Mouse (Mus musculus) spleen, postnatal 36 days (tissue): ENCODE results near the gene Rnf43.

Experiments used
- DNase-seq, 2 experiments: peaks; one replicate each; pipeline ENCODE4 v3.0.0; 2022; ENCODE audit warnings: low spot score in 2 of 2, mixed read lengths in 1 of 2

Gene Rnf43

DNA sequence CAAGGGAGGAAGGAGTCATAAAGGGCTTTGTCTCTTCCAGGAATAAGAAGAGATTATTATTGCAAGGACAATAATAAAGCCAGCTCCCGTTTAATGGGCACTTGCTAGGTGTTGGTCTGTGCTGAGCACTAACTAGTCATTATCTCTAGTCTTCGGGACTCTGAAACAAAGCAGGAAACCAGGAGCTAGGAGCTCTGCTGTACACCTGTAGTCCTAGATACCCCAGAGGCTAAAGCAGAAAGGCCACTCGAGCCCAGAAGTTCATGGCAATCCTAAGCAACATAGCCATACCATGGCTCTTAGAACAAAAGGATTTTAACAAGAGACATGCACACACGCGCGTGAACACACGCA lies 47.7 kb downstream of the Rnf43 start:
- no peak for DNase-seq

DNA sequence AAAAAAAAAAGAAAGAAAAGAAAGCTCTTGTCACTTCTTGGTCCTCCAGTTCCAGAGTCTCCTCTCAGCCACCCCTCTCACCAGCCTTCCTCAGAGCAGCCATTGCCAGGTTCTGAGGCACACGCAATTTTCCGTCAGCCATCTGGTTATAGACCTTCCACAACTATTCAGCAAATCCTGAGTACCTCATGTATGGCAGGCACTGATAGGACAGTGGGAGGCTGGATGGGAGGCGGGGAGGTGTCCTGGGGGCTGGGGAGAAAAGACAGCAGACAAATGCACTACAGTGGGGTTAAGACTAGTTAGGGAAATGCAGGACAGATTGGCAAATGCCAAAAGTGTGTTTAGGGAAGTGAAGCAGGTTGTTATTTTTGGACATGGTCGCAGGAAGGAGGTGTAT lies 49.7 kb downstream of the Rnf43 start:
- no peak for DNase-seq

DNA sequence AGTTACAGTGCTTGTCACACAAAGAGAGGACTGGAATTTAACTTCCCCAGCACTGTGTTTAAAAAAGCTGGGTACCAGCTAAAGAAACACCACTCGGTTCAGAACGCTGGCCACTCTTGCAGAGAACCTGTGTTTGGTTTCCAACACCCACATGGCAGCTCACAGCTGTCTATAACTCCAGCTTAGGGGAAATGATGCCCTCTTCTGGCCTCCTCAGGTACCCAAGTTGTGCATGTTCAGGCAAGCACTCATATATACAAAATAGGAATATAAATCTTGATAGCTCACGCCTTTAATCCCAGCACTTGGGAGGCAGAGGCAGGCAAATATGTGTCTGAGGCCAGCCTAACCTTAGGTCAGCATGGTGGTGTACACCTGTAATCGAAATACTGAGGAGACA lies 53.5 kb downstream of the Rnf43 start:
- no peak for DNase-seq

DNA sequence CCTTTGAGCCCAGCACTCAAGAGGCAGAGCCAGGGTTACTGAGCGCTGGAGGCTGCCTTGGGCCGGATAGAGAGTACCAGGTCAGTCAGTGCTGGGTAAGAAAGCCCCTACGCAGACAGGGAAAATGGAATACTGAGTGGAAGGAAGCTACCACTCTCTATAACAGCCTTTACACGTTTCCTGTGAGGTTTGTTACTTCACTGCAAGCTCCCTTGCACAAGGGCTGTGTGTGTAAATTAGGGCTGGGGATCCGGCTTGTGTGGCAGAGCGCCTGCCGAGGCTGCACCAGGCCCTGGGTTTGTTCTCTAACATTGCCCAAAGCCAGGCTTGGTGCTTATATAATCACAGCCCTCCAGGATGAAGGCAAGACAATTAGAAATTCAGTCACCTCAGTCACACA lies 57.0 kb downstream of the Rnf43 start:
- no peak for DNase-seq

DNA sequence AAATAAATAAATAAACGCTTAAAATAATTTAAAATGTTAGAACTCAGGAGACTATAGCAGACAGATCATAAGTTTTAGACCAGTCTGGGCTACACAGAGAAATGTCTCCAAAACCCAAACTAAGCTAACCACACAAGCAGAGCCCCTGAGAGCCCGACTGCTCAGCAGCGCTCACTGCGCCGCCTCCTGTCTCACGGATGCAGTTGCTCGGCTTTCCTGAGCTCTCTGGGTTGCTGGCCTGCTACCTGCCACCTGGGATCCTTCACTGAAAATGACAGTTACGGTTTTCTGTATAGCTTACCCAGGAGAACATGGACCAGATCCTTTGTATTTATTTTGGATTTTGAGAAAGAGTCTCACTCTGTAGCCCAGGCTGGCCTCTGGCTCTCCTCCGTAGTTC lies 57.8 kb downstream of the Rnf43 start:
- DNase-seq = peak in 1 of 2 experiments; percentile 45

DNA sequence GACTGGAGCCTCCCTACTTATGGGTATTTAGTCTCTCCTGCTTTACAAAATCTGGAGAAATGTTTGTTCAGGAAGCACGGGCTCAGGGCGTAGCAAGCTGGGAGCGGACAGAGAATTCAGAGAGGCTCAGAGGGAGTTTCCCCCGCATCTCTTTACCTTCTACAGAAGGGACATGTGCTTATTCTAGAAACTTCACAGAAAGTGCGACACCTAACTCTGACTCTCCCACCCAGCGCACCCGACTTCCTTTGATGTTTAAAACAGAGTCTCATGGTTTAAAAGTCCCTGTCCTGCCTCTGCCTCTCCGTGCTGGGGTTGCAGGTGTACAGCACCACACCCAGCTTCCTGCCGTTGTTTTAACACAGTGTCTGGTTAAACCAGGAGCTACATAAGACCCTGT lies 58.3 kb downstream of the Rnf43 start:
- peak; percentile 68 to 70 for DNase-seq

DNA sequence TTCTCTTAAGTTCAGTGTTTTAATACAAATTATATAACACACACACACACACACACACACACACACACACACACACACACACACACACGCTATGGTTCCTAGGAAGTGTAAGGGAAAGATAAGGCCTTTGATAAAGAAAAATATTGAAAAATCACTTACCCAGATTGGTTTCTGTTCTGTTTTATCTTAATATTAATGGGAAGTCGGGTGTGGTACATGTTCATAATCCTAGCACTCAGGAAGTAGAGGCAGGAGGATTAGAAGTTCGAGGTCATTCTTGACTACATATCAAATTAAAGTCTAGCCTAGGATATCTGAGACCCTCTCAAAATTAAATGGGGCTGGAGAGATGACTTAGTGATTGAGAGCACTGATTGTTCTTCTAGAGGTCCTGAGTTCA lies 59.6 kb downstream of the Rnf43 start:
- no peak for DNase-seq

DNA sequence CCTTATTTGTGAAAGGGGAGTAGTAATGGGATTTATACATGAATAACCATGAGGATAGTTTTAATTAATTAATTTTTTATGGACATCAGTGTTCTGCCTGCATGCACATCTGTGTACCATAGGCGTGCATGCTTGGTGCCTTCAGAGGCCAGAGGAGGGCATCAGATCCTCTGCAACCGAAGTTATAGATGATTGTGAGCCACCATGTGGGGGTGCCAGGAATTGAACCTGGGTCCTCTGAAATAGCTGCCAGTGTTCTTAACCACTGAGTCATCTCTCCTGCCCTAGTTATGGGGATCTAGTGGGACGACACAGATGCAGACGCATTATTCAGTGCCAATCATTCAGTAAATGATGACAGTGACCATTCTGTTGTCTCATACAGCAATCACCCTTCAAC lies 60.4 kb downstream of the Rnf43 start:
- no peak for DNase-seq

DNA sequence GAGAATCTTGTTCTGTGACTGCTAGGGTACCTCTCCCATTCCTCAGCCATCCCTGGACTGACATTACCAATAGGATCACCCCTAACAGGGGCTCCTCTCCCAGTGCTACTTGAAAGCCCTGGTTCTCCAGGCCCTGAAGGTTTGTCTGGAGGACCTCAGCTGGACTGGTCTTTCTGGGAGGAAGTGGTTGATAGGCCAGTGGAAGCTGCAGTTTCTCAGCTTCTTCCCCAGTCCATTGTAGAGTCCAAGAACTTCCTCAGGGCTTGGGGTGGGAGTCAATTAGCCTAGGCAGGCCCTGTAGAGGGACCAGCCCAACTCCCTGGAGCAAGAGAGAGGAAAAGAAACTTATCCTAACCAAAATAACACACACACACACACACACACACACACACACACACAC lies 63.0 kb downstream of the Rnf43 start:
- DNase-seq = no peak

DNA sequence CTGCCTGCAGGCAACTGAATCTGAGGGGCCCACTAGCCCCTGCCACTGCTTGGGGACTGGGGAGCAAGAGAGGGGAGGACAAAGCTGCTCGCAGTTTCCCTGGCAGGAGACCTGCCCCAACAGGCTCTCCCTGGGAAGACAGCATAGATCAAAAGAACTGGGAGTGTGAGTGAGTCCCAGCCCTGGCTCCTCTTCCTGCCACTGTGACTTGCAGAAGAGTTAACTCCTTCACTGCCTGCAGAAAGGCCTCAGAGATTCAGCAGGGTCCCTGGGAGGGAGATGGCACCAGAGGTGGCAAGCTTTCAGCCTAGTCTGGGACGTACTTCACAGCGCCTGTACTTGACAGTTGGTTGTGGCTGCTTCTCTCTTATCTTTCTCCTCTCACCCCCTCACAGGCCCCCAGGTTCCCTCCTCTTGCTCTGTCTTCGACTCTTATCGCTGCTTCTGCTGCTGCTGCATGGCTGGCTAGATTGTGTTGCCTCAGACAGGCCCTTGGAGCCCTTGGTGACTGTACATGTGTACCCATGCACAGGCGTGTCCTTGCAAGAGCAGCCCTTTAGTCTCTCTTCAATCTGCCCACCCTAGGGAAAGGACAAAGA lies 63.5 kb downstream of the Rnf43 start:
- peak; percentile 58 to 71 for DNase-seq

DNA sequence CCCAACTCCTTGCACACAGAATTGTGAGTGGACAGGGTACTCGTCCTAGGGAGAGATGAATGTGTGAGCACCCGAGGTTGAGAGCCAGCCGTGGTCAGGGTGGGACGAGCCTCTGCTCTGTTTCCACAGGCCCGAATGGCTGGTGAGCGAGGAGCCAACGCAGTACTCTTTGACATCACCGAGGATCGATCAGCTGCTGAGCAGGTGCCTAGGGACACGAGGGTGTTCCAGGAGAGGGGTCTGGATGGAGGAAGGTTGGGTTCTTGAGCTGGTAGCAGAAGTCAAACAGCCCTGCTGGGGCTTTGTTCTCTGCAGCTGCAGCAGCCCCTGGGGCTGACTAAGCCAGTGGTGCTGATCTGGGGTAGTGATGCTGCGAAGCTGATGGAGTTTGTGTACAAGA lies 64.5 kb downstream of the Rnf43 start:
- DNase-seq = no peak

DNA sequence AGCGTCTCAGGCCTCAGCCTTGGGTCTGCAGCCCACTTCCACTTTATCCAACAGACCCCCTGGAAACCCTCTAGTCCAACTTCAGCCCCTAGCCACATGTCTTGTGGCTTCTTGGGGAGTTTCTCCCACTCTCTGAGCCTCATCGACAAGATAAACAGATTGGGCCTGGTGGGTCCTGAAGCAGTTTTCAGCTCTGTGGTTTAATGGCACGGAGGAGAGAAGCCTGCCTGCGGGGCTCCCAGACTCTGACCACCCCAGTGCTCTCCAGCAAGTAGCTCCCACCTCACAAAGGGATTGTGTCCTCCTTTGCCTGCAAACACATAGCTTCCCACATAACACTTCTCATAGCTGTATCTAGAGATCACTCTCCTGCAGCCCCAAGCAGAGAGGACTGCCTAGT lies 64.9 kb downstream of the Rnf43 start:
- no peak for DNase-seq

DNA sequence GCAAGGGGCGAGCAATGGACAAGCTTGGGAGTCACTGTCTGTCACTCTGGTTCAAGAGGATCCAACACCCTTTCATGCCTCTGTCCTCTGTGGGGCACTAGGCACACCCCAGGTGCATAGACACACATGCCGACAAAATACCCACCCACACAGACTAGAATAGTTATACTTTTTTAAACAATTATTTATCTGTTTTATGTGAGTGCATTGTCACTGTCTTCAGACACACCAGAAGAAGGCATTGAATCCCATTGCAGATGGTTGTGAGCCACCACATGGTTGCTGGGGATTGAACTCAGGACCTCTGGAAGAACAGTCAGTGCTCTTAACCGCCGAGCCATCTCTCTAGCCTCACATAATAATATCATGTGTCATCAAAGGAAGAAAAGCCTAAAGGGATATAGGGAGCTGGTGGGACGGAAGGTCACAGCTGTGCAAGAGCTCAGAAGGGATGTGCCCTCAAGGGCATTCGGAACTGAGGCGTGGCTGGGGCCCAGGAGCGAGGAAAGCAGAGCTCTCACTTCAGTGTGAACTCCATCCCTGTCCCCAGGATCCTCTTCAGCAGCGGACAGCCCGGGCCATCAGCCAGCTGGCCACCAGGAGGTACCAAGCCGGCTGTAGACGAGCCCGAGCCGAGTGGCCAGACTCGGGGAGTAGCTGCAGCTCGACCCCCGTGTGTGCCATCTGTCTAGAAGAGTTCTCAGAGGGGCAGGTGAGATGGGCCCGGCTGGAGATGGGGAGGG lies 66.5 kb downstream of the Rnf43 start:
- no peak for DNase-seq

DNA sequence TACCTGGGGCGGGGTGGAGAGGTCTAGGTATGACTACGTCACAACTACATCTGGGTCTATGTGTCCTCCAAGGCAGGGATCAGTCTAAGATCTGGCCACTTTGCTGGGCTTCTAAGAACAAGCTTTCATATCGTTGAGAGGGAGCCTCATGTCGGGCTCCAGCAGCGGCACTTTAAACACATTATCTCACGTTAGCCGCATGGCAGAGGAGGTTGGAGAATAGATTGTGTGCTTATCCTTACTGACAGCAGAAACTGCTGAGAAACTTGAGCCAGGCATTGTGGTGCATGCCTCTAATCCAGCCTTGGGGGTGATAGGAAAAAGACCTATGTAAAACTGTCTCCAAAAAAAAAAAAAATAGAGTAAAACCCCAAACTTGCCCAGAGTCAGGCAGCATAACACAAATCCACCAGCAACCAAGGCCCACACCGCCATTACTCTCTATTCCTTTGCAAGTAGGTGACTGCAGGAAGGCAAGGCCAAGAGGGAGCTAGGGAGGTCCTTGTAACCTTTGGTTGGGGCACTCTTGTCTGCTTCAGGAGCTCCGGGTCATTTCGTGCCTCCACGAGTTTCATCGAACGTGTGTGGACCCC lies 67.2 kb downstream of the Rnf43 start:
- DNase-seq = peak in 1 of 2 experiments; percentile 48

DNA sequence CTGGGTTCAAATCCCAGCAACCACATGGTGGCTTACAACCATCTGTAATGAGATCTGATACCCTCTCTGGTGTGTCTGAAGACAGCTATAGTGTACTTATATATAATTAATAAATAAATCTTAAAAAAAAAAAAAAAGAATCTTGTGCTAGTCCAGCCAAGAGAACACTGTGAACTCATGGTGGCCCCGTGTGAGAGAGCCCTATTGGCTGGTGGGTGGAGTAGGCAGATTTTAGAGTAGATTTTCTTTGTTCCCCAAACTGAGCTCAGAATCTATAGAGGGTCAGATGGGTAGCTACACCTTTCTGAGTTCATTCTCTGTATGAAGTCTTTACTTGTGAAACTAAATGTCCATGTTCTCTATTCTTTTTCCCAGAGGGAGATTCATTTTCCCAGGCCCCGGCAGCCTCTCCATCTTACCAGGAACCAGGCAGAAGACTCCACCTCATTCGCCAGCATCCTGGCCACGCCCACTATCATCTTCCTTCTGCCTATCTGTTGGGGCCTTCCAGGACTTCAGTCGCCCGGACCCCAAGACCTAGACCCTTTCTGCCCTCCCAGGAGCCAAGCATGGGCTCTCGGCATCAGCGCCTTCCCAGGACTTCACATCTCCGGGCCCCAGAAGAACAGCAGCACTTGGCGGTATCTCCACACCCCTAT lies 68.3 kb downstream of the Rnf43 start:
- DNase-seq = no peak

DNA sequence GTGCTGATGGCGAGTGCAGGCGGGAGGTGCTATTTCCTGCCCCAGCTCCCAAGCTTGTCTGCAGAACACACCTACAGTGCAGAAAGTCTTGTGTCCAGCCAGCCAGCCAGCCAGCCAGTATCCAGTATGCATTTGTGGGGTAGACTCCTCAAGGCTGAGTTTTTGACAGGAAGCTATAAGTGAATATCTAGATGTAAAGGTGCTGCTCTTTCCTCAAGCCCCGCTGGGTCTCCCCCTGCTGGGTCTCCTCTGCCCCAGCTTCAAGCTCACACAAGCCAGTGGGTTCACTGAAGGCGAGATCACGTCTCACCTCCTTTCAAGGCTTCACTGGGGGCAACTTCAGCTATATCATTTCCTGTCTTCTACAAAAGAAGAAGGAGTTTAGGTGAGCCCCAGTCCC lies 71.8 kb downstream of the Rnf43 start:
- peak; percentile 48 to 58 for DNase-seq

DNA sequence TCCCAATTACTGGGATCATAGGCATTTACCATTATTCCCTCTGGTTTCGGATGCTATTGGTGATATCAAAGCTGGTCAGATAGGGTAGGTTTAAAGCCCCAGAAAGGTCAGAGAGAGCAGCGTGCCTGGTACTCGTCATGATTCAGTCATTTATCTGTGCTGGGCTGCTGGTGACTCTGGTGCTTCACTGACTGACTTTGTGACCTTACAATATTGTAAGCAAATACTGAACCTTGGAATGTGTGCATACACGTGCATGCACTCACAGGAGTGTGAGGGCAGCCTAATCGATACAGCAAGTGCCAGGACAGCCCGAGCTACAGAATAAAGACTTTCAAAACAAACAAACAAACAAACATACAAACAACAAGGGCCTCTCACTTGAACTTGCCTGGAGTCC lies 73.2 kb downstream of the Rnf43 start:
- no peak for DNase-seq

DNA sequence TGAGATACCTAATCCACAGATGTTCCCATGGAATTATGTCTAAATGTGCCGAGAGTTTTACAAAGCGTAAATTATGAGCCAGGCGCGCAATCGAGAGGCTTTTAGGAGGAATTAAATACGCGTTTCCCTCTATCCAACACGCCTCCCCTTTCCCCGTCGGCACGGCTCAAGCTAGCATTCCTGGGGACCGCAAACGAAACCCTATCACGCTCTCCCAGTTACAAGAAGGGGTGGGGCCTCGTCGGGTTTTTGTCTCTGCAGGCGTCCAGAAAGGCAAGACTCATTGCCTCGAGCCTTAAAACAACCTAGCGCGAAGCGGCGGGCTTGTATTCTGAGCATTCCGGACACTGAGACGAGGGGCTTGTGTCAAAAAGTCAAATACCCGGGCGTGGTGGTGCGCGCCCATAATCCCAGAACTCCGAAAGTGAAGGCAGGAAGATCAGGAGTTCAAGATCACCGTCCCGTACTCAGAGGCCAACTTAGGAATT lies 74.2 kb downstream of the Rnf43 start:
- peak; percentile 69 to 83 for DNase-seq

DNA sequence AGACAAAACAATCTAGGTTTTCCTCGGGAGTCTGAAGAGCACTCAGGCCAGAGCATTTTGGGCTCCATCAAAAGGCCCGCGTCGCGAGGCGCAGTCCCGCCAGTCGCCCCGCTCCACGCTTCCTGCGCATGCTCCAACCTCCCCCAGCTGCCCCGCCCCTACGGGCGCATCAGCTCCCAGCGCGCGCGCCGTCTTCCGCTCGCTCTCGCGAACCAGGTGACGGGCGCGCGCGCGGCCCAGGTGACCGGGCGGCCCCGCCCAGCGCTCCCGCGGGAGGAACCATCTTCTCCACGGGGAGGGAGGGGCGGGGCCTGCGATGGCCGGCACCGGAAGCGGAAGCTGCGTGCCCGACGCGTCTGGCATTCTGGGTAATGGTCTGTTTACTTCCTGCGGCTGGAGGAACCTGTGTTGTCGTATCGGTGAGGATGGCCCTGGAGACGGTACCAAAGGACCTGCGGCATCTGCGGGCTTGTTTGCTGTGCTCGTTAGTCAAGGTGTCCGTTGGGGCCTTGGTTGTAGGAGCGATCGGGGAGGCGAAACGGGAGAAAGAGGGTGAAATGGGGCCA lies 74.7 kb downstream of the Rnf43 start, which contains the start of gene Supt4a:
TSS of gene Supt4a (plus strand) at position 378 of the 566 bp plus-strand sequence.
- peak; percentile 94 to 98 for DNase-seq

DNA sequence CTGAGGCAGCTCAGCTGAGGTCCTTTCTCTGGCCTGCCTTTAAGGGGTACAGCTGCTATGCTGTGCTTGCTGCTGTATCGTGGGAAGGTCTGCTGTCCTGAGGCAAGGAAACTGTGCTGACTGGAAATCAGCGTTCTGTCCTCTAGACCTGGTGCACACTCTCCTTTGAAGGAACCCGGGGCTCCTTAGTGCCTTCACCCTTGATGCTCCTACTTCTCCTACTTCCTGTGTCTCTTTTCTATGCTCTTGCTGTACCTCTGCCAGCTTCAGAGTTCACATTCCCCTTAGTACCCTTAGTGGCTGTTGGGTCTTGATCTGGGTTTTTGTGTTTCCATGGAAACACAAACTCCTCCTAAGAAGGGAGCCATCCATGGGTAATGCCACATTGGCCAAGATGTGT lies 81.2 kb downstream of the Rnf43 start:
- DNase-seq = no peak

DNA sequence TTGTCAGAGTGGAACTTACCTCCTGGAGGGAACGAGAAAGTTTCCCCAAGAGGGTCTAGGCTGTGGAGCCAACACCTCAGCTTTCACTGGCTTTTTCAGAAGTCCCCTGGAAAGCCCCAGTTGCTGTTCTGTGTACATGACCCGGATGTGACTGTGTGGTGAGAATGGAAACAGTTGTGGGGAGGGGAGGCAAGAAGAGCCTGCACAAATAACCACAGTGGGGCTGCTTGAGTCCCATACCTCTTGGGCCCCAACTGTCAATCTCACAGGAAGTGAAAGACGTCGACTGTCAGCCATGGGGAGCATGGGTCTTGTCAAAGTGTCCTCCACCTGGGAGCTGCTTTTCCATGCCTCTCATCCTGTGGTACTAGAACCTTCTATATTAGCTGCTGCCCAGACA lies 82.4 kb downstream of the Rnf43 start:
- peak; percentile 92 to 93 for DNase-seq
